Mouse (Mus musculus) erythroblast, embryonic 14.5 days (primary cell): Measurements from ENCODE around the gene Nptxr.

Experiments used
- GATA1 ChIP-seq: IDR thresholded peaks from 2 replicates; pipeline ENCODE4 v1.6.1; 2012; ENCODE audit warnings: low read length, inconsistent platforms, mixed read lengths
- TAL1 ChIP-seq: IDR thresholded peaks from 3 replicates; pipeline ENCODE4 v1.6.1; 2012; ENCODE audit warnings: low read length, inconsistent platforms, mixed read lengths

DNA sequence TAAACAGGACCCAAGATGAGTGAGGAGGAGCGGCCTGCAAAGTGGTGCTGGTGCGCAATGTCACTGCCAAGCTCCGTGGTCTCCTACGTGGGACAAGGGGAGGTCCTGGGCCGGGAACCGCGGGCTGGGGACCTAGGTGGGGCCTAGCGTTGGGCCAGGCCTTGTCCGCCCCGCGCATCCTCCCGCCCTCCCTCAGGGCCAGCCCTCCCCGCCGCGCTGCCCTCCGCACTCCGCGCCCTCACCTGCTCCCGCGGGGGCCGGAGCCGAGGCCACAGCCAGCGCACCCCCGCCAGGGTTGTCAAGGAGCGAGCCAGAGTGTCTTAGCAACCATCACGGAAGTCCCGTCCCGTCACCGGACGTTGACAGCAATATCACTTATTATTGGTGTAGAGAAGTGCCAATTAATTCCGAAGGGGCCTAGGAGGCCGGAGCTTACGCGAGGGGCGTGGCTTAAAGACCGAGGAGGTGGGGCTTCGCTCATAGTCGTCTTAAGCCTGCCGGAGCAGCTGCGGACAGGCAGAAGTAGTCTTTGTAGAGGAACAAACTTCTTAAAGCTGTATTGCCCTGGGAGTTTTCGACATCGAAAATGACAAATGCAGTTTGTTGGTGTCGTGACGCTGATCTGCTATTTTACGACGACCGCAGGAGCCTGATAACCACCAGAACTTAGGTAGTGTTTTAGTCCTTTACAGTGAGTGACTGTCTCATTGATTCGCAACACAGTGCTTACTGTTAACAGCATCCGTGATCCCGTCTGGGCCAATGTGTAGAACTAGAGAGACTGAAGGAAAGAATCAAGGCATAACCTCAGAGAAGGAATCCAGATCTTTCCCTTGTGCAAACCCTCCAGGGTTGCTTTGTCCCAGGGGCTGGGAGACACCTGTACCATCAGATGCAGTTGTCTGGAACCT is 30.2 kb downstream of the Nptxr start:
- no peak for TF ChIP-seq GATA1
- TF ChIP-seq TAL1 = no peak
